Mouse (Mus musculus) kidney, postnatal 0 days (tissue): ENCODE measurements around the gene Rnf111. TPM values are rescaled to one million over a fixed set of nuclear protein-coding genes. Genes with fewer than 3 reads are reported as not detected.

Source experiments
- ATAC-seq: fragments of 200-750 bp; cut with Nextera tagmentation; replicated peaks from 2 replicates; pipeline ENCODE4 v1.8.0; 2017; ENCODE audit warnings: low read depth, moderate number of reproducible peaks, moderate TSS enrichment, moderate library complexity; ENCODE audit not compliant: low FRiP score
- DNase-seq: peaks from one replicate; pipeline ENCODE4 v3.0.0-alpha.2; 2016; ENCODE audit warnings: low spot score
- H3K27ac ChIP-seq: fragments of 300-500 bp; sonication (generic); 2 replicates; pipeline ENCODE4 v1.5.1; 2014; ENCODE audit warnings: mild to moderate bottlenecking
- H3K27me3 ChIP-seq: fragments of 300-500 bp; sonication (generic); 2 replicates; pipeline ENCODE4 v1.6.1; 2014; ENCODE audit warnings: low read length, mixed read lengths; ENCODE audit not compliant: insufficient read depth
- H3K36me3 ChIP-seq: fragments of 300-500 bp; sonication (generic); 2 replicates; pipeline ENCODE4 v1.6.1; 2014; ENCODE audit warnings: low read length, mixed read lengths; ENCODE audit not compliant: insufficient read depth
- H3K4me1 ChIP-seq: fragments of 300-500 bp; sonication (generic); replicated peaks from 2 replicates; pipeline ENCODE4 v1.6.1; 2014; ENCODE audit warnings: antibody characterized with exemption, low read length, mixed read lengths; ENCODE audit not compliant: insufficient read depth
- H3K4me2 ChIP-seq: fragments of 300-500 bp; sonication (generic); 2 replicates; pipeline ENCODE4 v1.6.1; 2014; ENCODE audit warnings: mild to moderate bottlenecking, low read length, moderate library complexity, mixed read lengths
- H3K4me3 ChIP-seq: fragments of 300-500 bp; sonication (generic); replicated peaks from 2 replicates; pipeline ENCODE4 v1.5.1; 2014; ENCODE audit warnings: low read depth, low read length
- H3K9ac ChIP-seq: fragments of 300-500 bp; sonication (generic); 2 replicates; pipeline ENCODE4 v1.6.1; 2014; ENCODE audit warnings: low read depth, low read length
- H3K9me3 ChIP-seq: fragments of 300-500 bp; sonication (generic); replicated peaks from 2 replicates; pipeline ENCODE4 v1.6.1; 2016; ENCODE audit warnings: low read length, inconsistent platforms, mixed read lengths
- CTCF ChIP-seq: IDR thresholded peaks from 2 replicates; pipeline ENCODE4 v1.5.1; 2016; ENCODE audit warnings: antibody characterized with exemption, low read depth, mild to moderate bottlenecking, moderate library complexity
- WGBS: fragments of 180-500 bp; shearing (Covaris S2); extraction: QIAGEN DNeasy Blood & Tissue Kit; methylation state at CpG from one replicate; pipeline ENCODE4 v1.1.7; 2014; 5-methylcytosine and 5-hydroxymethylcytosine counted together
- polyA plus RNA-seq: library from polyadenylated mRNA; unstranded; fragments of >200 nt; fragmentation: Nextera tagmentation; extraction: Ambion mirVana; gene quantifications from 2 replicates; pipeline ENCODE4 v1.2.1, GENCODE M21; 2015

Gene Rnf111
- polyA plus RNA-seq, 1 experiment from 2014 or later: 23.1 TPM

DNA sequence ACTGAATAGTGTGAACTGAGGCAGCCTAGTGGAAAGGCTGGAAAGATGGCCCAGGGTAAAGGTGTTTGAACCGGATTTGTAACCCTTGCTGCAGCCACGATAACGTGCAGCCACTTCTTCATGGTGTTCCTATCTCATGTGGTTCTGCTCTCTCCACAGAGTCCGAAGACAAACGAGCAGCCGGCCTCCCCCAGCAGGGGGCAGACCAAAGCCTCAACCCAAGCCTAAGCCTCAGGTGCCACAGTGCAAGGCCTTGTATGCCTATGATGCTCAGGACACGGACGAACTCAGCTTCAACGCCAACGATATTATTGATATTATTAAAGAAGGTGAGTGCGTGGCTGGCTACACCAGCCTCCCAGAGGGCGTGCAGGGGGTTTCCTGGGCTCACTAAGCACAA is 107.9 kb downstream of the Rnf111 start:
- Histone ChIP-seq H3K4me1 (no peaks in the 10 kb centered on the region), H3K27ac (no peak overlapping the region), H3K27me3 (no peaks in the 10 kb centered on the region), H3K4me3 (no peak overlapping the region), H3K4me2 (no peak overlapping the region), H3K9ac (no peak overlapping the region), H3K9me3 (no peaks in the 10 kb centered on the region), H3K36me3 (peaks cover 19% of the 10 kb centered on the region)
- DNase-seq: no peak
- 81% methylated on average over 12 of the region's 12 CpGs for WGBS
- peak; percentile 58 for TF ChIP-seq CTCF
- ATAC-seq: no peak

DNA sequence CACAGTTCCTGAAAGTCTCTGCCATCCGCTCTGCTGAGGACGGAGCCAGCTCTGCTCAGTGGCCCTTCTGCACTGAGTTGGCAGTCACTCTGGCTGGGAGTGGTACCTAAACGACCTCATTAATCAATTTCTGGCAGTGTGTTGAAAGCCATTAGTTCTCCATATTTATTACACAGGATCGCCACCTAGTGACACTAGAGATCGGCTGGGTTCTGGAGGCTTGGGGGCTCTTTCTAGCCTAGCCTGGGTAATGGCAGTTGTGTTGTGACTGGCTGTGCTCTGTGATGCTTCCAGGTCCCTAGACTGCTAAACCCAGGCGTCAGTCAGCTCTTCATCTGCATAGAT is 111.0 kb downstream of the Rnf111 start:
- Histone ChIP-seq H3K9me3 (no peaks in the 10 kb centered on the region), H3K4me3 (no peak overlapping the region), H3K4me1 (no peaks in the 10 kb centered on the region), H3K9ac (no peak overlapping the region), H3K27ac (no peak overlapping the region), H3K27me3 (no peaks in the 10 kb centered on the region), H3K4me2 (no peak overlapping the region), H3K36me3 (peaks cover 16% of the 10 kb centered on the region)
- ATAC-seq (no peak), DNase-seq (peak; percentile 85)
- peak; percentile 75 for TF ChIP-seq CTCF
- 7% methylated on average over 6 of the region's 6 CpGs for WGBS

DNA sequence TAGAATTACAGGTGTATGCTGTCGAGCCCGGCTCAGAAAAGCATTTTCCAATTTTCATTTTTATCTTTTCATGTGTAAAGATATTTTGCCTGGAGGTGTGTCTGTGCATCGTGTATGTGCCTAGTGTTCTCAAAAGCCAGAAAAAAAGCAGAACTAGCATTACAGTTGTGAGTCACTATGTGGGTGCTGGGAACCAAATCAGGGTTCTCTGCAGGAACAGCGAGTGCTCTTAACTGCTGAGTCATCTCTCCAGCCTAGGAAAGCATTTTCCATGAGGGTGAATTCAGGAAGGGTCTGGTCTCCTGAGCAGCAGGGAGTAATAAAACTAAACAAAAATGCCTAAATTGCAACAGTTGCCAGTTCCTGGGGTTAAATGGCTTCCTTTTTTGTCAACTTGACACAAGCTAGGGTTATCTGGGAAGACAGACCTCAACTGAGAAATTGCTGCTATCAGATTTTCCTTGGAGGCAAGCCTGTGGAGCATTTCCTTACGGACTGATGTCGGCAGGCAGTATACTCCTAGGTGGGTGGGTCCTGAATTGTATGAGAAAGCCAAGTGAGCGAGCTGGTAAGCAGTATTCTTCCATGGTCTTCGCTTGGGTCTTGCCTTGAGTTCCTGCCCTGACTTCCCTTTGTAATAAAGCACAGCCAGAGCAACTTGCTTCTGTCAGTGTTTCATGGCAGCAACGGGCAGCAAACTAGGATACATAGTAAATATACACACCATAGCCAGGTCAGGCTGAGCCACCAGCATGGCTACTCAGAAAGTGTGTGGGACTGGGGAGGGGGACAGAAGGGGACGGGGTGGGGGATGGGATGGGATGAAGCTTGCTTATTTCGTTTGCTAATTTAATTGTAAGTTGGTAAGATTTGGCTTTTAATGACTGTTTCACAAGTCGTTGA is 111.6 kb downstream of the Rnf111 start:
- H3K36me3 ChIP-seq: peaks cover 19% of the 10 kb centered on the region
- no peak for ATAC-seq

DNA sequence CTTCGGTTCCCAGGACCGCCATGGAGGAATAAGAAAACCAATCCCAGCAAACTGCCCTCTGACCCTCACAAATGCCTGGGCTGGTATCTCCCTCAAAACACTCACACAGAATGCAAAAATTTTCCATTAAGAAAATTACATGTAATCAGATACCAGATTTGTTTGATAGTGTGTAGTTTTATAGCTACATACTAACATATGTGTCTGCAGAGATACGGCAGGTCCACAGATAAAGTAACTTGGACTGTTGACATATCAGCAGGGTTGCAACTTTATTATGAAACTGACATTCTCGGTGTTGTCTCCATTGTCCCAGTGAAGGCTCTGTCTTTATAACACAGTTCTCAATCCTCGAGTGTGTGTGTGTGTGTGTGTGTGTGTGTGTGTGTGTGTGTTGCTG is 112.5 kb downstream of the Rnf111 start:
- DNase-seq (no peak), ATAC-seq (no peak)
- 92% methylated on average over 5 of the region's 5 CpGs for WGBS

More for the DNA sequence above, 111.6 kb downstream of the Rnf111 start:
- 65% methylated on average over 12 of the region's 12 CpGs for WGBS
- TF ChIP-seq CTCF: no peak
- no peaks in the 10 kb centered on the region for H3K9me3 ChIP-seq
- no peak overlapping the region for H3K4me3 ChIP-seq
- no peak overlapping the region for H3K4me2 ChIP-seq
- no peak overlapping the region for H3K9ac ChIP-seq
- no peaks in the 10 kb centered on the region for H3K4me1 ChIP-seq
- DNase-seq: no peak
- H3K27ac ChIP-seq: no peak overlapping the region
- H3K27me3 ChIP-seq: no peaks in the 10 kb centered on the region

DNA sequence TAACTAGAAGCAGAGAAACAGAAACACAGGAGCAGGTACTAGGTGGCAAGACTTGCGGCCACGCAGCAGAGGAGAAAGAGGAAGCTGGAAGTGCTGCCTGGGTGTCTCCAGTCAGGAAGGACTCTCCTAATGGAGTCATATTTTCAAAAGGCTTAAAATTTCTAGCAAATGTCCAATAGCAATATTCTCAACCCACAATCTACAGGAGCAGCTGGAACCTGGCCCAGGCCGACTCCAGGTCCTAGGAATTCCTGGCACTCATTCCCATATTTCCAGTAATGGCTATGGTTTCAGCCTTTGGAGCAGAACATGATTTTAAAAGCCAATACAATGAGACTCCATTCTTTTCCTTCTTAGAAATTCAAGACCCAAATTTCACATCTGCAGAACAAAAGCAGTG is 114.0 kb downstream of the Rnf111 start:
- Histone ChIP-seq H3K27me3 (no peaks in the 10 kb centered on the region), H3K36me3 (peaks cover 14% of the 10 kb centered on the region), H3K4me2 (no peak overlapping the region), H3K4me1 (no peaks in the 10 kb centered on the region), H3K9me3 (no peaks in the 10 kb centered on the region), H3K4me3 (no peak overlapping the region), H3K27ac (no peak overlapping the region), H3K9ac (no peak overlapping the region)
- 81% methylated on average over 3 of the region's 3 CpGs for WGBS
- no peak for TF ChIP-seq CTCF
- ATAC-seq: no peak
- DNase-seq: no peak

More for the DNA sequence above, 112.5 kb downstream of the Rnf111 start:
- H3K9ac ChIP-seq: no peak overlapping the region
- no peaks in the 10 kb centered on the region for H3K4me1 ChIP-seq
- no peak overlapping the region for H3K4me3 ChIP-seq
- peaks cover 14% of the 10 kb centered on the region for H3K36me3 ChIP-seq
- H3K27ac ChIP-seq: no peak overlapping the region
- no peaks in the 10 kb centered on the region for H3K27me3 ChIP-seq
- no peak overlapping the region for H3K4me2 ChIP-seq
- no peak for TF ChIP-seq CTCF
- H3K9me3 ChIP-seq: no peaks in the 10 kb centered on the region

DNA sequence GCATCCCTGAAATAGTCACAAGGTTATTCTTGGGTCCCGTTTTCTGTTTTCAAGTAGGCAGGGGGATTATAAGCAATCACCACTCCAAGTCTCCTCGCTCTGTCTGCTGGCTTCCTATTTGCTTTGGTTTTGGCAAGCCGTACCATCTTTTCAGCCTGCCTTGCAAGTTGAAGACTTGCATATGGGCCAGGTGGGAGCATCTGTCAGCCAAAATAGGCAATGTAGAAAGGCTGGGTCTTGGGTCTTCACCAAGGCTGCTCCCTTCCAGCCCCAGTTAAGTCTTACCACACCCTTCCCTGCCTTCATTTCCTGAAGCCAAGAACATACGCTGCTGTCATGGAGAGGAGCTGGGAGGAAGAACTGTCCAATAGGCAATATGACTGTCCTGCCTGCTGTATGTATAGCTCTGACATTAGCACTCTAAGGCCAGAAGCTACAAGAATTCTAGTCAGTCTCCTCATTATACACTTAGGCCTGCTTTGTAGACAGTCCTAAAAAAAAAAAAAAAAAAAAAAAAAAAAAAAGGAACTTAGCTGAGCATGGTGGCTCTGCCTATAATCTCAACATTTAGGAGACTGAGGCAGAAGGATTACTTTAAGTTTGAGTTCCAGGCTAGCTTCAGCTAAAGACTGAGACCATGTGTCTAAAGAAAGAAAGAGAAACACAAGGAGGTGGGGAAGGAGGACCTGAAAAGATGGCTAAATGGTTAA is 116.0 kb downstream of the Rnf111 start:
- 89% methylated on average over 4 of the region's 4 CpGs for WGBS

More for the DNA sequence above, 116.0 kb downstream of the Rnf111 start:
- no peak for TF ChIP-seq CTCF
- Histone ChIP-seq H3K36me3 (peaks cover 25% of the 10 kb centered on the region), H3K9ac (no peak overlapping the region), H3K4me1 (no peaks in the 10 kb centered on the region), H3K27me3 (no peaks in the 10 kb centered on the region), H3K4me2 (no peak overlapping the region), H3K4me3 (no peak overlapping the region), H3K27ac (no peak overlapping the region), H3K9me3 (no peaks in the 10 kb centered on the region)
- no peak for DNase-seq
- no peak for ATAC-seq
